Mouse (Mus musculus): Measurements from ENCODE around the gene Cpa2.

Cpa2 gene

DNA sequence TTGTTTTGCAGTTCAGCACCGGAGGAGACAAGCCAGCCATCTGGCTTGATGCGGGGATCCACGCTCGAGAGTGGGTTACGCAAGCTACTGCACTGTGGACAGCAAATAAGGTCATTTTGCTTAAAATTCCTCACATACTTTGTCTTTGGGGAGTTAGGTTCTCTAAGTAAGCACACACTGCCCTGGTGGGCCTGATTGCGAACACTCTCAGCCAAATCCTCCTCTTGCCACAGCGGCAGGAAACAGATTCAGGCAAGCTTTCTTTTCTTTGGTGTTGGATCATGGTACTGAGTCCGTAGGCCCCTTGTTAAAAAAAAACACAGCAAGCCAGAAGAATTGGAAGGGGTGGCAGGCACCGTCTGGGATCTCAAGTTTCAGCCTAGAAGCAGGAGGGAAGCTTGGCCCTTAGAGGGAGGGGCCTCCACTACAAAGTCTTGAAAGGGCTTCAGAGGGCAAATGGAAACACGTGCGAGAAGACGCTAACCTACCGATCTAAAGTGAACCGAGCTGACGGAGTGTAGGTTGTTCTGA is 7.9 kb downstream of the Cpa2 start:
- no peak for DNase-seq

DNA sequence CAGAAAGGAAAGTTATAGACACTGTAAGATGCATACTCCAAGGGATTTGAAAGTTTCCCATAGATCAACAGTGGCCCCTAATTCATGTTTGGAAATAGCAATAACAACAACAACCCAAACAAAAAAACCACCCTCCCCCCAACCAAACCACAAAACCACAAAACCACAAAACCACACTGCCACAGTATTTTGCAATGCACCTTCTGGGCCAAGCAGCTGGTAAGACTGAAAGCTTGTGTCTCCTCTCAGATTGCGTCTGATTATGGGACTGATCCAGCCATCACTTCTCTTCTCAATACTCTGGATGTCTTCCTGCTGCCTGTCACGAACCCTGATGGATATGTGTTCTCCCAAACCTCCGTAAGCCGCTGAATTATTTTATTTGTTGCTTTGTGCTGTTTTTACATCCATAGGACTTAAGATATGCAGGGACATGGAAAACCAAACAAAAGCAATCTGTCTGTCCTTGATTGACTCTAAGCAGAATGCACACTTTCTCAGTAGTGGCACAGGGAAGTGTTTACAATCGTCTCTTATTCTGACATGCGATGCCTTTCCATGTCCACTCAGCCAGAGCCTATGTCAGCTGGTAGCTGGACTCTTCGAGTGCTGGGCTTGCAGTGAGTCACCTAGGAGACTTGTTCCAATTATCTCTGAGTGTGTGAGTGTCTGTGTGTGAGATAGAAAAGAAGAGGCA is 9.3 kb downstream of the Cpa2 start:
- no peak for DNase-seq

- no peak for DNase-seq
Measured at GRCm38 (mm10) chr6:30551193-30551515, 9.8 kb downstream of the Cpa2 start.

- no peak for DNase-seq
Measured at GRCm38 (mm10) chr6:30551644-30552580, 10.5 kb downstream of the Cpa2 start.

- DNase-seq = no peak
Measured at GRCm38 (mm10) chr6:30552628-30553027, 11.2 kb downstream of the Cpa2 start.

GRCm38 (mm10) chr6:30553381-30554010 is 12.1 kb downstream of the Cpa2 start:
- DNase-seq = no peak

- no peak for DNase-seq
Measured at GRCm38 (mm10) chr6:30554092-30554491, 12.7 kb downstream of the Cpa2 start.

GRCm38 (mm10) chr6:30554621-30555170 is 13.3 kb downstream of the Cpa2 start:
- DNase-seq = no peak

DNA sequence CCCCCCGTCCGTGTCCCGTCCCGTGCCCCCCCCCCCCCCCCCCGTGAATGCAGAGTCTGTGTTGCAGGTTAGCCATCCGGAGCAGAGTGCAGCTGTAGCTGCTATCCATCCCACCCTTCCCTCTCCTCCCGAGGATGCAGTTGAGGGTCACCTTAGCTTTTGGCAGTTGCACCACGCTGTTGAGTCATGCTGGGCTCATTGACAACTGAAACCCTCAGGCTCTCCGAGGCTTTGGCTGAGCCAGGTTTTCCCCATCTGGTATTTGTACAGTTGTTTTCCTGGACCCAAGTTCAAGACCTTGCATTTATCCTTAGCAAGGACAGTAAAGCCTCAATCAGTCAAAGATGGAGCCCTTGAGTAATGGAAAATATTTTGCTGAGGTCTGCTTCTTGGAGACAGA is 14.7 kb downstream of the Cpa2 start:
- peak; percentile 9 for DNase-seq

- DNase-seq = no peak
Measured at GRCm38 (mm10) chr6:30559726-30560125, 18.3 kb downstream of the Cpa2 start.

GRCm38 (mm10) chr6:30562132-30562531 is 20.8 kb downstream of the Cpa2 start:
- DNase-seq = no peak

- no peak for DNase-seq
Measured at GRCm38 (mm10) chr6:30563575-30563974, 22.2 kb downstream of the Cpa2 start.

DNA sequence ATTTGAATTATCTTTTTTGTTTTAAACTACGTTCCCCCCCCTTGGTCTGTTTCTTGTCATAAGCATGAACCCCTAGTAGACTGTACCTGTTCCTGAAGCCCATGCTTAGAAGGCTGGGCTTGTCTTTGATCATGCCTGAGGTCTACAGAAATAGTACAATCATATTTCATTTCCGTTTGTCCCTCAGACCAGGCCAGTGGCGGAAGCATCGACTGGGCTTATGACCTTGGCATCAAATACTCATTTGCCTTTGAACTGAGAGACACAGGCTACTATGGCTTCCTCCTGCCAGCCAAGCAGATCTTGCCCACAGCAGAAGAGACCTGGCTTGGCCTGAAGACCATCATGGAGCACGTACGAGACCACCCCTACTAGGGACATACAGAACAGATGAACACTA is 22.7 kb downstream of the Cpa2 start:
- DNase-seq = no peak

DNA sequence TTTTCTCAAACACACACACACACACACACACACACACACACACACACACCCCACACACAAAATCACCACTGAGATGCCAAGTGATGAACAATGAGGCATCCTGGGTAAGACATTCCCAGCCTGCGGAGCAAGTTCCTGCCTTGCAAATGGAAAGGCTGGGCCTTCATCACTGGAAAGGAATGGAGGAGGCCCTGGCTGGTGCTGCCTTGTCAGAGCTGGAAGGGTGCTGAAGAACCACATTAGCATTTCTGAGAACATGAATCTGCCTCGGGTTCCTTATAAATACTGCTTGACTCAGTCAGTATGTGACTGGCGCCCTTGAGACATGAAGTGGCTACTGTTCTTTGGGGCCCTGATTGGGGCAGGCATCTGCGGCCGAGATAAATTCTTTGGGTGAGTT is 26.7 kb downstream of the Cpa2 start, which contains the start of gene Cpa4:
TSS of gene Cpa4 (plus strand) at position 301 of the 400 bp plus-strand sequence.
- no peak for DNase-seq

DNA sequence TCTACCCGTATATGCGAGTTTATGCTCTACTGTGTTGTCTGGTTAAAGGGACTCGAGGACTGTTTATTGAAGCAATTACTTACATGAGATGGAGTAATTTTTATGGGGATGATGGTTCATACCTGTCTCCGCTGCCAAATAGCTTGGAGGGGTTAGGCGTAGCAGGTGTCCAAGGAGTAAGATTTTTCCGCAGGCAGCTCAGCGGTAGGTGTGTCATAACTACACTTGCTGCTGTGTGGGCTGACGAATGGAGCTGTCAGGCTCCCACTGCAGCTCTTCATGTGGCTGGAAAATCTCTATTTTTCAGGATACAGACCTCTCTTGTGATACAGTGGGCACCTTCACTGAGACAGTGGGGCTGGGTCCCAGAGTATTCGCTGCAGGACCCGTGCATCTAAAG is 27.9 kb downstream of the Cpa2 start:
- DNase-seq = no peak

DNA sequence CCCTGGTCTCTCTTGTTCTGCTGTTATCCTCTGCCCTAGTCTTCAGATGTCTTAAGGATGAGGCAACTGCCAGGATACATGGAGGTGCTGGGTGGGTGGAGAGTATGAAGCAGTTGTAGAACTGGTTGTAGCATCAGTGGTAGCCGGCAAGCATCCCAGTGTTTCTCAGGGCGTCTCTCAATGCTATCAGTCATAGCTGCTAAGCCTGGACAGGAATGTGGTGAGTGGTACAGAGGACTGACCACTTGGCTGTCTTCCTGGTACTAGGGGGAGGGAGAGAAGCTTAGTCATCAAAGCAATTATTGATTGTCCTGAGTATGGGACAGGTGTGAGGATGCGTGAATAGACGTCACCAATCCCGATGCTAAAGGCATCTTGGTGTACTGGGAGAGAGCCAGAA is 28.6 kb downstream of the Cpa2 start:
- no peak for DNase-seq

- no peak for DNase-seq
Measured at GRCm38 (mm10) chr6:30572456-30573311, 31.3 kb downstream of the Cpa2 start.

GRCm38 (mm10) chr6:30573380-30573779 is 32.0 kb downstream of the Cpa2 start:
- DNase-seq = no peak

DNA sequence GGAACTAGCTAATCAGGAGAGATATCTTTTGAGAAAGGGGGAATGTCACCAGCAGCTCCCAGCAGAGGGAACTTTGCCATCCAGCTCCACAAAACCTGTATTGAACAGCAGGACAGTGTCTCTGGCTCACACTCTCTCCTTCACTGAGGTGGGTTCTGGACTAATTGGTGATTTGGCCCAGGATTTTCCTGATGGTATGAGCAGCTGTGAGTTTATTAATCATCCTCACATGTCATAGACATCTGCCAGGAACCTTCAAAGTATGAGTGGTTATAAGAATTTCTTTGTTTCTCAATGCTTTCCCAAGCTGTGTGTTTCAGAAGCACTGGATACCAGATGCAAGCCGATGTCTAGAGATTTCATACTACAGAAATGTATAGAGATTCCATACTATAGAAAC is 33.6 kb downstream of the Cpa2 start:
- no peak for DNase-seq

DNA sequence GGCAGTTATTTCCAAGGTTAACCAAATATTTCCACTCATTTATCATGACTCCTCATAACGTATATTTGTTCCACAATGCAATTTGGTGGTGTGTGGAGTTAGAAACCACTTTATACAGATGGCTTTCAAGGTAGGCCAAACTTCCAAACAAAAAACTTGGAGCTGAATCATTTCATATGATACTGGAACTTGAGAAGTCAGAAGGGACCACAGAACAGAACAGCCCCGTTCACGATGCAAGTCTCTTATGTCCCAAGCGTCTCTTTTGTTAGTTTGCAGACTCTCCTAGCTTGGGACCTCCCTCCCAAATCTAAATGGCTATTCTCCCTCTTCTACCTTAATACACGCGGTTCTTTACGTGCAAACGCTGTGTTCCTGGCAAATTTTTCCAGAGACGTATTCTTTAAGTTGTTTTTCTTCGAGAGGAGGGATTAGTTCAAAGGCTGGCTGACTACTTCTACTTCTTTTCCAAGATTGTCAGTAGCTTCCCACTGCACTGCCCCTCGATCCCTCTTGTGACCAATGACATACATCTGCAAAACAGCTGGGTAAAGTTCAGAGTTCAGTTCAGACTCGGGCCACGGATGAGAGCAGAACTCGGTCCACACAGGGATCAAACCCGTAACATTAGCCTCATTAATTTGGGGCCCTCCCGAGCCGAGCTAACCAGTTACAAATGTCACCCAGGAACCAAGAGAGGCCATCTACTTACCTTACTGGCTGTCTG is 35.3 kb downstream of the Cpa2 start:
- DNase-seq = peak; percentile 39
